Mouse (Mus musculus) brain, embryonic 14.5 days (tissue): ENCODE measurements at regions not wholly inside any gene's neighbourhood (a gene's known extent, or its start where the extent isn't known, plus 50 kb on each side); places are given as distances from the start of the nearest gene placed in this dataset.

Source experiments
- CTCF ChIP-seq: fragments of 200-500 bp; IDR thresholded peaks from 2 replicates; pipeline ENCODE4 v1.5.1; 2012; ENCODE audit warnings: inconsistent platforms, mild to moderate bottlenecking, moderate library complexity, borderline replicate concordance; ENCODE audit not compliant: insufficient read depth, insufficient read length; ENCODE audit errors: extremely low read depth
- POLR2A ChIP-seq: fragments of 200-500 bp; IDR thresholded peaks from 2 replicates; pipeline ENCODE4 v1.6.1; 2012; ENCODE audit warnings: mild to moderate bottlenecking, inconsistent platforms, borderline replicate concordance; ENCODE audit not compliant: poor library complexity, insufficient read depth, insufficient read length, severe bottlenecking; ENCODE audit errors: extremely low read depth

- no peak for TF ChIP-seq CTCF
- no peak for TF ChIP-seq POLR2A
Observed at GRCm38 (mm10) chr12:57960171-57960570, 251.4 kb upstream of the Sstr1 start.
